Mouse (Mus musculus) small intestine, adult 2 months (tissue): Measurements from ENCODE around the gene 4931414P19Rik. TPM values are rescaled to one million over a fixed set of nuclear protein-coding genes. Genes with fewer than 3 reads are reported as not detected.

Experiments
- H3K27ac ChIP-seq: fragments of 200-500 bp; 2 replicates; pipeline ENCODE4 v1.5.1; 2012; ENCODE audit warnings: low read depth, low read length, control low read depth, inconsistent platforms; ENCODE audit not compliant: insufficient read depth
- H3K27me3 ChIP-seq: fragments of 200-500 bp; 2 replicates; pipeline ENCODE4 v1.6.1; 2012; ENCODE audit warnings: mild to moderate bottlenecking, moderate library complexity, low read length, inconsistent platforms; ENCODE audit not compliant: control insufficient read depth, insufficient read depth
- H3K36me3 ChIP-seq: fragments of 200-500 bp; 2 replicates; pipeline ENCODE4 v1.6.1; 2012; ENCODE audit warnings: mild to moderate bottlenecking, low read length, control low read depth, inconsistent platforms; ENCODE audit not compliant: control insufficient read depth, insufficient read depth
- H3K4me1 ChIP-seq: fragments of 200-500 bp; 2 replicates; pipeline ENCODE4 v1.6.1; 2012; ENCODE audit warnings: low read length, inconsistent platforms, mixed read lengths; ENCODE audit not compliant: control insufficient read depth, insufficient read depth, insufficient read length
- H3K4me3 ChIP-seq: fragments of 200-500 bp; 2 replicates; pipeline ENCODE4 v1.5.1; 2012; ENCODE audit warnings: low read depth, mild to moderate bottlenecking, control low read depth, inconsistent platforms, low read length, moderate library complexity
- CTCF ChIP-seq: fragments of 200-500 bp; IDR thresholded peaks from 2 replicates; pipeline ENCODE4 v1.5.1; 2012; ENCODE audit warnings: low read depth, mild to moderate bottlenecking, control low read depth, inconsistent platforms, low read length, moderate library complexity, mixed read lengths; ENCODE audit not compliant: insufficient replicate concordance, insufficient read length; ENCODE audit errors: extremely low read depth
- POLR2A ChIP-seq: fragments of 200-500 bp; IDR thresholded peaks from 2 replicates; pipeline ENCODE4 v1.6.1; 2012; ENCODE audit warnings: low read depth, mild to moderate bottlenecking, control low read depth, inconsistent platforms, low read length, moderate library complexity
- WGBS: fragments of 180-500 bp; shearing (Covaris S2); methylation state at CpG from one replicate; pipeline ENCODE4 v1.1.7; 2018; 5-methylcytosine and 5-hydroxymethylcytosine counted together
- polyA plus RNA-seq: library from polyadenylated mRNA; depleted of rRNA; stranded (reverse); fragments of >200 nt; gene quantifications from 2 replicates; pipeline ENCODE4 v1.2.3, GENCODE M21; 2012

4931414P19Rik gene
- polyA plus RNA-seq, 1 experiment: 5.6 TPM

- TF ChIP-seq CTCF: no peak
- TF ChIP-seq POLR2A: no peak
- 90% methylated on average over 8 of the region's 8 CpGs for WGBS
- Histone ChIP-seq H3K27me3 (no peaks in the 10 kb centered on the region), H3K36me3 (peaks cover 85% of the 10 kb centered on the region), H3K4me3 (no peak overlapping the region), H3K4me1 (no peaks in the 10 kb centered on the region; the same call in 1 of the 2 replicates), H3K27ac (no peak overlapping the region)
Observed at GRCm38 (mm10) chr14:54646898-54647636, 41.3 kb upstream of the 4931414P19Rik start.

DNA sequence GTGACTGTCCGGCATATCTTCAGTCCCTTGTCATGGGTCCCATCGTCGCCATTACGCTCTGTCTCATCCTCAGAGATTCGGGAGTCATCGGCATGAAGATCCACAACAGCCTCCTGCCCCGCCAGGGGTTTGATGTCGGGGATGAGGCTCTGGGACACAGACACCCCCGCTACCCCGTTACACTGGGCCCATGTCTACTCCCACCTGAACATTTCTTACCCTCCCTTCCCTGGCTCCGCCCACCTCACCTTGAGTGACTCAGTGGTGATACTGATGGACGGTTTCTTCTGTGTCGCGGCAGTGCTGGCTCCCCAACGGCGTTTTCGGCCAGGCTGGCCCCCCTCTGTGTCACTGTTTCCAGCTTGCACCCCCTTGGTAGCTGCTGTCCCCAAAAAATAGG is 40.7 kb upstream of the 4931414P19Rik start:
- Histone ChIP-seq H3K4me3 (no peak overlapping the region), H3K36me3 (peaks cover 83% of the 10 kb centered on the region), H3K4me1 (no peaks in the 10 kb centered on the region; the same call in 1 of the 2 replicates), H3K27ac (no peak overlapping the region), H3K27me3 (no peaks in the 10 kb centered on the region)
- WGBS: 91% methylated on average over 17 of the region's 17 CpGs
- TF ChIP-seq CTCF: no peak
- no peak for TF ChIP-seq POLR2A

DNA sequence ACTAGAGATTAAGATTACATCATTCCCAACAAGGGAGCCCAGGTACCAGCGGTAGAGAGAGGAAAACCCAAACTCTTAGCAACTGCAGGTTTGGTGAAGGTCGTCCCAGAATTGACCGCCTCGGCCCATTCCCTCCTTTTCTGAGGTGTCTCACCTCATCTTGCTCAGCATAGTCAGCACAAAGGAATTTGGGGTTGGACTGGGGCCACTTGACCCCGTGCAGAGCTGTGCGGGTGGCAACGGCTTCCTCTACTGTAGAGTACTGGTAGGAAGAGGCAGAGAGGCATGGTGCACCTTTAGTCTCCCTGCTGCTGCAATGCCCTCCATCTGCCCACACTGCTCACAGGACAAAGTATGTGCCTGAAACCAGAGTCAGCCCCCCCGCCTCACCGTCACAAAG is 38.5 kb upstream of the 4931414P19Rik start:
- H3K4me1 ChIP-seq: no peaks in the 10 kb centered on the region; the same call in 1 of the 2 replicates
- no peak for TF ChIP-seq CTCF
- no peak for TF ChIP-seq POLR2A
- no peak overlapping the region for H3K27ac ChIP-seq
- no peaks in the 10 kb centered on the region for H3K27me3 ChIP-seq
- WGBS: 89% methylated on average over 9 of the region's 9 CpGs
- peaks cover 65% of the 10 kb centered on the region for H3K36me3 ChIP-seq
- H3K4me3 ChIP-seq: no peak overlapping the region

- Histone ChIP-seq H3K4me3 (no peak overlapping the region), H3K4me1 (no peaks in the 10 kb centered on the region; the same call in 1 of the 2 replicates), H3K27me3 (no peaks in the 10 kb centered on the region), H3K27ac (no peak overlapping the region), H3K36me3 (peaks cover 54% of the 10 kb centered on the region)
- TF ChIP-seq POLR2A: no peak
- no peak for TF ChIP-seq CTCF
- WGBS: 88% methylated on average over 2 of the region's 2 CpGs
Observed at GRCm38 (mm10) chr14:54643011-54643410, 37.2 kb upstream of the 4931414P19Rik start.

- no peak overlapping the region for H3K27ac ChIP-seq
- no peak overlapping the region for H3K4me3 ChIP-seq
- WGBS: 91% methylated on average over 25 of the region's 25 CpGs
- H3K27me3 ChIP-seq: no peaks in the 10 kb centered on the region
- TF ChIP-seq CTCF (no peak), POLR2A (no peak)
- peaks cover 51% of the 10 kb centered on the region for H3K36me3 ChIP-seq
- no peaks in the 10 kb centered on the region; the same call in 1 of the 2 replicates for H3K4me1 ChIP-seq
Observed at GRCm38 (mm10) chr14:54642224-54642944, 36.6 kb upstream of the 4931414P19Rik start.

DNA sequence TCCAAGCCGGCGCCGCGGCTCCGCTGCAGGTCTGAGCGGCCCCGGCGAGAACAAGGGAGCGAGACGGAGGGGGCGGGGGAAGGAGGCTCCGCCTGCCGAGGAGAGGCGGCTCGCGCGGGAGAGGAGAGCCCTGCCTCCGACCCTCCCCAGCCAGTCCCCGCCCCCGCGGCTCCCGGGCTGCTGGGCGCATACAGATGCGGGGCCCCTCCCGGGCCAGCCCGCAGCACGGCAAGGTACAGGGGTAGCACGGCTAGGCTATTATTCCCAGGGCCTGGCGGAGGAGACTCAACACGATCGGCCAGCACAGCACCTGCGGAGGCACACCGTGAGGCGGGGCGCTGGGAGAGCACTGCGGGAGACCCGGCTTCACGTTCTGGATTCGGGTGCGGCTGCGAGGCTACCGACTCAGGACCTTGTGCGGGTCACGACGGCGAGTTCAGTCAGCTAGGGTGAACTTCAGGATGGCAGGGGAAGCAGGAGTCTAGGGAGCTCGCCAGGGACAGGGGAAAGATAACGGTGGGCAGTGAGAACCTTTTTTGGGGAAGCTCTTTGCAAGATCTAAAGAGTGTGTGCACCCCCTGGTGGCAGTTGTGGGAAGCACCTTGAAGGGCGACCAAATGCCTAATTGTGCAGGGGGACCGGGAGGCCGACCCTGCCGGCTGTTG is 35.6 kb upstream of the 4931414P19Rik start, which contains the start of gene Cdh24:
TSS of gene Cdh24 (minus strand) at position 60 of the 665 bp plus-strand sequence.
- Histone ChIP-seq H3K36me3 (peaks cover 43% of the 10 kb centered on the region), H3K27ac (no peak within 1 kb of the TSS), H3K27me3 (no peaks in the 10 kb centered on the region), H3K4me3 (peak within 1 kb of the TSS; percentile 82), H3K4me1 (no peaks in the 10 kb centered on the region; the same call in 1 of the 2 replicates)
- TF ChIP-seq CTCF: peak; percentile 81; the same call in 1 of the 2 replicates
- peak; percentile 36; the same call in 1 of the 2 replicates for TF ChIP-seq POLR2A
- WGBS: under 1% methylated on average over 52 of the region's 52 CpGs

DNA sequence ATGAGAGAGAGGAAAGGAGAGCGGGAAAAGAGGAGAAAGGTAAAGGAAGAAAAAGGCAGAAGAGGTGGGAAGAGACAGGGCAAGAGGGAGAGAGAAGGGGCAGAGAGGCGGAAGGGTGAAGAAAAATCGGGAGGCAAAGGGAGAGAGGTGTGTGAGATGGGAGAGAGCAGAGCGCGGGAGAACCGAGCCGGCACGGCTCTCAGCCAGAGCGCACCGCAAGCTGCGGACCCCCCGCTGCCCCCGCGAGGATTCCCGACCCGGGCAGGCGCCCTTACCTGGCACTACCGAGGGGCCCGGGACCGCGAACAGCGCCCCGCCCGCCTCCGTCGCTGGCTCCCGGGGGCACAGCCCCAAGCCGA is 35.1 kb upstream of the 4931414P19Rik start, which contains the start of gene Gm17606:
TSS of gene Gm17606 (plus strand) at position 7 of the 359 bp plus-strand sequence.
- TF ChIP-seq POLR2A: no peak
- TF ChIP-seq CTCF: no peak
- Histone ChIP-seq H3K4me3 (peak within 1 kb of the TSS; percentile 82), H3K36me3 (peaks cover 38% of the 10 kb centered on the region), H3K27me3 (no peaks in the 10 kb centered on the region), H3K4me1 (no peaks in the 10 kb centered on the region; the same call in 1 of the 2 replicates), H3K27ac (no peak within 1 kb of the TSS)
- WGBS: 3% methylated on average over 26 of the region's 28 CpGs
